In the genomic region with DNA sequence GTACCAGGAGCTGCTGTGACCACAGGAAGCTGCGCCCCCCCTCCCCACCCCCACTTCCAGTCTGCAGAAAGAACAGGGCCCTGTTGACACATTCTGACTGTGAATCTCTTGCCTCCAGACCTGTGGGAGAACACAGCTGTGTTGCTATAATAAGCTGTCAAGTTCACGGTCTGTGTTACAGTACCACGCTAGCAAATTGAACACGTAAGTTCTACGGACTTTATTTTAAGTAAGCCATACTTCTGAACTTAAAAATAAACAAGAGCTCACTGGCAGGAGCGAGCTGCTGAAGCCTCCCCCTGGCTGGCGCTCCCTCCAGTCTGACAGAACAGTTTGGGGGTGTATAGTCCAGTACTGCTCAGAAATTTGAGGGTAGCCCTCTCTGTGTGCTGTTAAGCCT, we compare ENCODE assay signal across 19 mouse cellular contexts. TPM values are rescaled to one million over a fixed set of nuclear protein-coding genes. Genes with fewer than 3 reads are reported as not detected.
DNase-seq lines count a peak whose midpoint lies in the region; ATAC-seq lines count a peak whose summit lies in the region.
"Had no signal": no experiment of that assay in that cellular context is flagged by ENCODE, and none has a peak within 500 bp of the region (broad histone marks: within the 10 kb centered on the region; RNA-seq: fewer than 3 reads in every experiment).

No protein-coding gene starts in this region.

- no peak overlapping the region for H3K4me2 ChIP-seq in heart, embryonic 15.5 days
- H3K4me2 ChIP-seq in neural tube, embryonic 15.5 days, result no peak overlapping the region
- H3K4me2 ChIP-seq: embryonic facial prominence, embryonic 15.5 days; forebrain, embryonic 12.5 days; heart, embryonic 12.5 days; limb, embryonic 13.5 days had no signal

- no peak overlapping the region for H3K9ac ChIP-seq in heart, embryonic 15.5 days
- H3K9ac ChIP-seq in neural tube, embryonic 15.5 days (replicated peaks), result no peak overlapping the region
- H3K9ac ChIP-seq: embryonic facial prominence, embryonic 15.5 days; forebrain, embryonic 12.5 days; heart, embryonic 12.5 days; limb, embryonic 13.5 days had no signal

- H3K4me1 ChIP-seq in heart, embryonic 15.5 days (replicated peaks), result peaks cover 6% of the 10 kb centered on the region; the same call in 1 of the 2 replicates
- H3K4me1 ChIP-seq in neural tube, embryonic 15.5 days, result no peaks in the 10 kb centered on the region
- H3K4me1 ChIP-seq: embryonic facial prominence, embryonic 15.5 days; forebrain, embryonic 12.5 days; limb, embryonic 13.5 days had no signal

- ATAC-seq in heart, embryonic 15.5 days (replicated peaks; ENCODE audit: insufficient number of reproducible peaks, insufficient read depth, low FRiP score, low read depth), result 0 out of 2 replicates have a peak, but pooled peaks have one; percentile 50
- ATAC-seq in neural tube, embryonic 15.5 days (ENCODE audit: low FRiP score), result no peak
- ATAC-seq: hindbrain, postnatal 0 days; midbrain, embryonic 16.5 days had no signal

- 43% methylated on average over 7 of the region's 7 CpGs for WGBS in heart, embryonic 15.5 days
- WGBS in neural tube, embryonic 15.5 days, result 88% methylated on average over 7 of the region's 7 CpGs

- H3K27me3 ChIP-seq in heart, embryonic 15.5 days, result no peaks in the 10 kb centered on the region
- no peaks in the 10 kb centered on the region for H3K27me3 ChIP-seq in neural tube, embryonic 15.5 days (replicated peaks)
- H3K27me3 ChIP-seq: embryonic facial prominence, embryonic 15.5 days; forebrain, embryonic 12.5 days; heart, embryonic 12.5 days; limb, embryonic 13.5 days had no signal

- no peaks in the 10 kb centered on the region for H3K36me3 ChIP-seq in heart, embryonic 15.5 days
- H3K36me3 ChIP-seq in neural tube, embryonic 15.5 days, result no peaks in the 10 kb centered on the region
- H3K36me3 ChIP-seq: embryonic facial prominence, embryonic 15.5 days; forebrain, embryonic 12.5 days; heart, embryonic 12.5 days; limb, embryonic 13.5 days had no signal

- no peak for DNase-seq in heart, adult 9 months (ENCODE audit: low spot score in 2 of 2)
- DNase-seq in lung, postnatal 10 days, result peak; percentile 15
- DNase-seq in lung, postnatal 36 days, result no peak
- peak; percentile 88 for DNase-seq in brain, adult 2 months (ENCODE audit: low read depth, low spot score)
- peak; percentile 57 to 61 for DNase-seq in right cerebral cortex, postnatal 36 days (ENCODE audit: low spot score in 2 of 2)
- DNase-seq: adrenal gland, postnatal 10 days; cerebellum, adult 8-10 months; gastrocnemius, postnatal 10 days; kidney, adult 9 months; kidney, postnatal 4 days had no signal

- peak overlapping the region; percentile 46; the same call in 1 of the 2 replicates for H3K27ac ChIP-seq in heart, embryonic 15.5 days
- no peak overlapping the region for H3K27ac ChIP-seq in neural tube, embryonic 15.5 days (replicated peaks)
- H3K27ac ChIP-seq: embryonic facial prominence, embryonic 15.5 days; forebrain, embryonic 12.5 days; hindbrain, postnatal 0 days; limb, embryonic 13.5 days had no signal

- H3K9me3 ChIP-seq in heart, embryonic 15.5 days (replicated peaks), result no peaks in the 10 kb centered on the region
- H3K9me3 ChIP-seq in neural tube, embryonic 15.5 days (replicated peaks), result no peaks in the 10 kb centered on the region
- H3K9me3 ChIP-seq: embryonic facial prominence, embryonic 15.5 days; heart, embryonic 12.5 days had no signal

- H3K4me3 ChIP-seq in heart, embryonic 15.5 days, result no peak overlapping the region
- no peak overlapping the region for H3K4me3 ChIP-seq in neural tube, embryonic 15.5 days (replicated peaks)
- H3K4me3 ChIP-seq: embryonic facial prominence, embryonic 15.5 days; forebrain, embryonic 12.5 days; heart, embryonic 12.5 days; limb, embryonic 13.5 days had no signal

RNA-seq across cellular contexts. Expression of a gene that starts 33.3 kb away (rescaled TPM):
- 0.94 and 1.6 TPM in 2 replicates for polyA plus RNA-seq in heart, embryonic 15.5 days (2015; fragmentation: Nextera tagmentation; extraction: Ambion mirVana)
- polyA plus RNA-seq in neural tube, embryonic 15.5 days (2015; fragmentation: Nextera tagmentation; extraction: Ambion mirVana), result 5.8 and 6.3 TPM in 2 replicates
- polyA plus RNA-seq: neural tube, embryonic 11.5 days had no signal

RNA-seq across cellular contexts. Expression of a gene that starts 51.2 kb away (rescaled TPM):
- 10.1 and 15.7 TPM in 2 replicates for polyA plus RNA-seq in heart, embryonic 15.5 days (2015; fragmentation: Nextera tagmentation; extraction: Ambion mirVana)
- polyA plus RNA-seq in neural tube, embryonic 15.5 days (2015; fragmentation: Nextera tagmentation; extraction: Ambion mirVana), result 21.2 and 31.8 TPM in 2 replicates

Comparison
In these comparisons a context has a peak if more than half of its experiments do, and no peak if none do; other contexts are left out.
1. DNase-seq: peak in lung, postnatal 10 days (single experiment), brain, adult 2 months (single experiment) and right cerebral cortex, postnatal 36 days (2 of 2); none in heart, adult 9 months (0 of 2) and lung, postnatal 36 days (single experiment).